Mouse (Mus musculus) testis, adult 2 months (tissue): Measurements from ENCODE around the gene Tmem80. TPM values are rescaled to one million over a fixed set of nuclear protein-coding genes. Genes with fewer than 3 reads are reported as not detected.

ENCODE experiments used
- H3K27ac ChIP-seq: fragments of 200-500 bp; 2 replicates; pipeline ENCODE4 v1.5.1; 2012; ENCODE audit warnings: low read depth, low read length; ENCODE audit not compliant: control insufficient read depth, insufficient read depth
- H3K27me3 ChIP-seq: fragments of 200-500 bp; 2 replicates; pipeline ENCODE4 v1.6.1; 2012; ENCODE audit warnings: mild to moderate bottlenecking, low read length, moderate library complexity; ENCODE audit not compliant: control insufficient read depth, insufficient read depth
- H3K36me3 ChIP-seq: fragments of 200-500 bp; 2 replicates; pipeline ENCODE4 v1.6.1; 2012; ENCODE audit warnings: mild to moderate bottlenecking, low read length; ENCODE audit not compliant: control insufficient read depth, insufficient read depth
- H3K4me1 ChIP-seq: fragments of 200-500 bp; 2 replicates; pipeline ENCODE4 v1.6.1; 2012; ENCODE audit warnings: low read length; ENCODE audit not compliant: control insufficient read depth, insufficient read depth
- H3K4me3 ChIP-seq: fragments of 200-500 bp; 2 replicates; pipeline ENCODE4 v1.5.1; 2012; ENCODE audit warnings: low read depth, mild to moderate bottlenecking, low read length, moderate library complexity, mixed read lengths; ENCODE audit not compliant: control insufficient read depth
- CTCF ChIP-seq: fragments of 200-500 bp; IDR thresholded peaks from 2 replicates; pipeline ENCODE4 v1.5.1; 2012; ENCODE audit warnings: low read depth, mild to moderate bottlenecking, inconsistent platforms, low read length, moderate library complexity; ENCODE audit not compliant: control insufficient read depth, insufficient read depth, insufficient replicate concordance
- POLR2A ChIP-seq: fragments of 200-500 bp; IDR thresholded peaks from 2 replicates; pipeline ENCODE4 v1.6.1; 2012; ENCODE audit warnings: low read depth, mild to moderate bottlenecking, inconsistent platforms, low read length, moderate library complexity; ENCODE audit not compliant: control insufficient read depth
- polyA plus RNA-seq: library from polyadenylated mRNA; depleted of rRNA; stranded (reverse); fragments of >200 nt; gene quantifications from 2 replicates; pipeline ENCODE4 v1.2.3, GENCODE M21; 2012

Gene Tmem80
- polyA plus RNA-seq, 1 experiment = 42.3 TPM

DNA sequence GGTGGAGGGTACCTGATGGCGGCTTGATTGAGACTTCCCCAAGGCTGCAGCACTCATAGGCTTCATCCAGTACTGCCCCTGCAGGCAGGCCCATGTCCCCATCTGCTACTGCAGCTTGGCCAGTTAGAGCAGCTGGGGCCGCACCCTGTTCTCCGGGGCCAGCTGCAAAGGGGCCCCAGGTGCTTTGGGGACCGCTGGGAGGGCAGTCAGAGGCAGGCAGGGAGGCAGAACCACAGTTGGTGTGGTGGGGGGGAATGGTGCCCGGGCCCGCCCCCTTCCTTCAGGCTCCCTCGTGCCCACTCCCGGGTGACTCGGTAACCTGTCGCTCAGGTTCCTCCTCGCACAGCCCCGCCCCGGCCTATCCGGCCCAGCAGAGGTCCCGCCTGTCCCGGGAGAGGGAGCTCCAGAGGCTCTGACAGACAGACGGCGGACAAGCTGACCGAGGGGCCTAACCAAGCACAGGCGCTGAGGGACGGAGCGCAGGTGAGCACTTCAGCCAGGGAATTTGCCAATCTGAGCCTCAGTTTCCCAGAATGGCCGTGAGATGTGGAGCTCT, 11.1 kb downstream of the Tmem80 start, which contains the start of gene Eps8l2:
TSS of gene Eps8l2 (plus strand) at position 305 of the 556 bp plus-strand sequence.
- no peak within 1 kb of the TSS for H3K27ac ChIP-seq
- H3K36me3 ChIP-seq = no peaks in the 10 kb centered on the region
- peak within 1 kb of the TSS; percentile 50 for H3K4me3 ChIP-seq
- peaks cover 12% of the 10 kb centered on the region for H3K4me1 ChIP-seq
- no peaks in the 10 kb centered on the region for H3K27me3 ChIP-seq
- TF ChIP-seq CTCF (no peak), POLR2A (no peak)

- Histone ChIP-seq H3K27me3 (no peaks in the 10 kb centered on the region), H3K4me3 (peak overlapping the region; percentile 50), H3K36me3 (no peaks in the 10 kb centered on the region), H3K27ac (no peak overlapping the region), H3K4me1 (peaks cover 12% of the 10 kb centered on the region)
- TF ChIP-seq CTCF (no peak), POLR2A (no peak)
Observed at GRCm38 (mm10) chr7:141339215-141339920, 11.8 kb downstream of the Tmem80 start.

GRCm38 (mm10) chr7:141340023-141340422, 12.5 kb downstream of the Tmem80 start:
- Histone ChIP-seq H3K36me3 (no peaks in the 10 kb centered on the region), H3K4me3 (no peak overlapping the region), H3K27ac (no peak overlapping the region), H3K27me3 (no peaks in the 10 kb centered on the region), H3K4me1 (peaks cover 12% of the 10 kb centered on the region)
- TF ChIP-seq CTCF (no peak), POLR2A (no peak)

DNA sequence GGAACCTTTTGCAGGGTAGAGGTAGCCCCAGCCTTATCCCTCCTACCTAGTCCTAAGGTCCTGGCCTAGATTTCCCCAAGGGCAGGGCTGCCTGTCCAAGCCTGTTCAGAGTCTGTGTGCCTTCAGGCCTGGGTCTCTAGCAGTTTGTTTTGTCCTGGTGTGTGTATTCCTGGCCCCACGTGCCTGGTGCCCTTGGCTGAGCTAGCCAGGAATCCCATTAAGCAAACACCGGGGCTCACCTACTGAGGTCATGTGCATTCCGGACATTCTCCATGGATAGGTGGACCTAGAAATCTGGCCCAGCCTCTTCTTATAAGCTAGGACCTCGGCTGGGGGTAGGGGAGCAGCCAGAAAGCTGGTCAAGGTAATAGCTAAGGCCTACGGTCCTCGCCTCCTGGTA, 12.9 kb downstream of the Tmem80 start:
- H3K27me3 ChIP-seq = no peaks in the 10 kb centered on the region
- no peak overlapping the region for H3K27ac ChIP-seq
- H3K4me1 ChIP-seq = peaks cover 12% of the 10 kb centered on the region
- no peak for TF ChIP-seq CTCF
- no peaks in the 10 kb centered on the region for H3K36me3 ChIP-seq
- no peak overlapping the region for H3K4me3 ChIP-seq

DNA sequence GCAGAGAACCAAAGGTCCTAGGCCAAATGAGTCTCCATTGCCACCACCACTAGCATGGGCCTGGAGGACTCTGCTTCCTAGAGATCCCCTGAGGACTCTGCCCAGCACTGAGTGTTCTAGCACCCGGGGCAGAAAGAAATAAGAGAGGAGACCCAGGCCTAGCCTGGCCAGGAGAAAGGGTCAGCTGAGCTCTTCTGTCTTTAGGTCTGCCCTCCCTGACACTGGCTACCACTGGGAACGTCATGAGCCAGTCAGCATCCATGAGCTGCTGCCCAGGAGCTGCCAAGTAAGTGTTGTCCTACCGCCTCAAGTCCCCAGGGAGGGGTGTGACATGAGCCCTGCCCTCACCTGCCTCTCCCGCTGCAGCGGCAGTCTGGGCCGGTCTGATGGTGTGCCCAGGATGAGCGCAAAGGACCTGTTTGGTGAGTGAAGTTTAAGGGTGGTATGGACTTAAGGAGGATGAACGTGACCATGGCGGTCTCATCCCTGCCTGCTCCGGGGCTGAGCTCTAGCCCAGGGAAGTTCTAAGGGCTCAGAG, 14.2 kb downstream of the Tmem80 start:
- no peak overlapping the region for H3K4me3 ChIP-seq
- no peaks in the 10 kb centered on the region for H3K36me3 ChIP-seq
- no peak overlapping the region for H3K27ac ChIP-seq
- H3K4me1 ChIP-seq = peaks cover 12% of the 10 kb centered on the region
- no peak for TF ChIP-seq CTCF
- no peak for TF ChIP-seq POLR2A
- H3K27me3 ChIP-seq = no peaks in the 10 kb centered on the region

- H3K36me3 ChIP-seq = no peaks in the 10 kb centered on the region
- no peak for TF ChIP-seq CTCF
- no peak for TF ChIP-seq POLR2A
Observed at GRCm38 (mm10) chr7:141343230-141343629, 15.7 kb downstream of the Tmem80 start.

GRCm38 (mm10) chr7:141343696-141344095, 16.2 kb downstream of the Tmem80 start:
- Histone ChIP-seq H3K27ac (no peak overlapping the region), H3K36me3 (no peaks in the 10 kb centered on the region), H3K27me3 (no peaks in the 10 kb centered on the region), H3K4me3 (no peak overlapping the region), H3K4me1 (peaks cover 6% of the 10 kb centered on the region)
- no peak for TF ChIP-seq CTCF
- TF ChIP-seq POLR2A = no peak

More at GRCm38 (mm10) chr7:141343230-141343629, 15.7 kb downstream of the Tmem80 start:
- Histone ChIP-seq H3K4me1 (peaks cover 11% of the 10 kb centered on the region), H3K27ac (no peak overlapping the region), H3K4me3 (no peak overlapping the region), H3K27me3 (no peaks in the 10 kb centered on the region)

DNA sequence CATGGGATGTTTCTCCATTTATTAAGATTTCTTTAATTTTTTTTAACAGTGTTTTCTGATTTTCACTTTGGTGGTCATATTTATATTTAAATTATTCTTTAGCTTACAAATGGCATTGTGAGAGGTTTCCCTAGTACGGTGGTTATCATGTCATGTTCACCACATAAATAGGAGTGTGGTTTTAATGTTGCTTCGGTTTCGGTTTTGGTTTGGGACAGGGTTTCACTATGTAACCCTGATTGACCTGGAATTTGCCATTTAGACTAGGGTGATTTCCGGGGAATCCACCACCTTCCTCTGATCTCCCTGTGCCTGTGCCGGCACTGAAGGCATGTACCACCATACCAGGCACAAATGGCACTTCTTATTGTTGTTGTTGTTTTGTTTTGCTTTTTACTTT, 17.2 kb downstream of the Tmem80 start:
- Histone ChIP-seq H3K4me1 (no peaks in the 10 kb centered on the region; the same call in 1 of the 2 replicates), H3K4me3 (no peak overlapping the region)
- no peak for TF ChIP-seq POLR2A
- TF ChIP-seq CTCF = no peak

More for the DNA sequence above, 17.2 kb downstream of the Tmem80 start:
- Histone ChIP-seq H3K27me3 (no peaks in the 10 kb centered on the region), H3K36me3 (no peaks in the 10 kb centered on the region), H3K27ac (no peak overlapping the region)
